Mouse (Mus musculus): ENCODE measurements at regions not wholly inside any gene's neighbourhood (a gene's known extent, or its start where the extent isn't known, plus 50 kb on each side); places are given as distances from the start of the nearest gene placed in this dataset.

DNA sequence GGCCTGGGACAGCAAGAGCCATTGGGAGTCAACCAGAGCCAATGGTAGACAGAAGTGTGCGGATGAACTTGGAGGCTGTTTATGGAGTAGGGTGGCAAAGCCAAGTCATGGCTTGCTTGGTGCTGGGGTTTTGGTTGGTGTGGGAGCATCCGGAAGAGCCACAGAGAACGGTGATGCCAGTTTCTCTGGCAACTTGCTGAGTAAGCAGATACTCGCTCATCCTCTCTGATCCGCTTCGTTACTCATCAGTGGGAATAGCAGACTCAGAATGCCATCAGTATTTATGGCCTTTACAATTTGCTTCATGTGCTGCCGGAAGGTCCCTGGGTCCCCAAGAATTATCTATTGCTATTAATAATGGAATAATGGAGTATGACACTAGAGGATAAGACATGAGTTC is 1202.9 kb upstream of the A1bg start:
- no peak overlapping the region for H3K27ac ChIP-seq (ENCODE audit: low read length)
- no peak overlapping the region for H3K4me3 ChIP-seq (ENCODE audit: low read depth, low read length)
- WGBS, result 96% methylated on average over 7 of the region's 7 CpGs
- no peak overlapping the region for H3K9ac ChIP-seq (replicated peaks; ENCODE audit: low read depth, low read length)
- no peak for ATAC-seq (ENCODE audit: insufficient number of reproducible peaks, insufficient read depth, low FRiP score, low read depth)
- H3K27me3 ChIP-seq (ENCODE audit: control insufficient read depth, insufficient read depth, low read length), result no peaks in the 10 kb centered on the region
- no peaks in the 10 kb centered on the region for H3K36me3 ChIP-seq (ENCODE audit: control insufficient read depth, insufficient read depth, low read length)
- peaks cover 21% of the 10 kb centered on the region; the same call in 1 of the 2 replicates for H3K4me1 ChIP-seq (ENCODE audit: control insufficient read depth, insufficient read depth, low read length)
- H3K4me2 ChIP-seq (replicated peaks; ENCODE audit: low read depth, low read length), result no peak overlapping the region
- H3K9me3 ChIP-seq (ENCODE audit: control insufficient read depth, low read depth, low read length), result no peaks in the 10 kb centered on the region

DNA sequence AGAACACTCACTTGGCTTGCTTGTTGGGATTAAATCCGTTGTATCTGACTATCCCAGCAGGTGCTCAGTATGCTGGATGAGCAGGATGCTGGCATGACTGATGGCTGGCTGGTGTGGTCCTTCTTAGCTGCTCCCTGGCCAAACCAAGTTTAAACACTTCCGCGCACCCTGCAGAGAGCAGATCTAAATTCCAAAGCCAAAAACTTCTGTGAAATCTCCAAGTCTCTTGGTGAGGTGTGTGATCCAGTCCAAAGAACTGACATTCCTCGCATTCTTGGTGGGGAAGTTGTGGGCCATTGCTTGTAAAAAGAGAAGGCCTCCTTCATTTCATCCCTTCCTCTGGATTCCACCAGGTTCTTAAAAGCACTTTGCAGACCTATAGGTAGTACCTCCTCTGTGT is 1200.9 kb upstream of the A1bg start:
- no peaks in the 10 kb centered on the region for H3K36me3 ChIP-seq (ENCODE audit: control insufficient read depth, insufficient read depth, low read length)
- WGBS, result 65% methylated on average over 4 of the region's 4 CpGs
- no peak overlapping the region for H3K4me3 ChIP-seq (ENCODE audit: low read depth, low read length)
- no peaks in the 10 kb centered on the region for H3K9me3 ChIP-seq (ENCODE audit: control insufficient read depth, low read depth, low read length)
- H3K27ac ChIP-seq (ENCODE audit: low read length), result no peak overlapping the region
- H3K4me2 ChIP-seq (replicated peaks; ENCODE audit: low read depth, low read length), result no peak overlapping the region
- ATAC-seq (ENCODE audit: insufficient number of reproducible peaks, insufficient read depth, low FRiP score, low read depth), result no peak
- H3K4me1 ChIP-seq (ENCODE audit: control insufficient read depth, insufficient read depth, low read length), result peaks cover 12% of the 10 kb centered on the region; the same call in 1 of the 2 replicates
- H3K27me3 ChIP-seq (ENCODE audit: control insufficient read depth, insufficient read depth, low read length), result no peaks in the 10 kb centered on the region
- H3K9ac ChIP-seq (replicated peaks; ENCODE audit: low read depth, low read length), result no peak overlapping the region

DNA sequence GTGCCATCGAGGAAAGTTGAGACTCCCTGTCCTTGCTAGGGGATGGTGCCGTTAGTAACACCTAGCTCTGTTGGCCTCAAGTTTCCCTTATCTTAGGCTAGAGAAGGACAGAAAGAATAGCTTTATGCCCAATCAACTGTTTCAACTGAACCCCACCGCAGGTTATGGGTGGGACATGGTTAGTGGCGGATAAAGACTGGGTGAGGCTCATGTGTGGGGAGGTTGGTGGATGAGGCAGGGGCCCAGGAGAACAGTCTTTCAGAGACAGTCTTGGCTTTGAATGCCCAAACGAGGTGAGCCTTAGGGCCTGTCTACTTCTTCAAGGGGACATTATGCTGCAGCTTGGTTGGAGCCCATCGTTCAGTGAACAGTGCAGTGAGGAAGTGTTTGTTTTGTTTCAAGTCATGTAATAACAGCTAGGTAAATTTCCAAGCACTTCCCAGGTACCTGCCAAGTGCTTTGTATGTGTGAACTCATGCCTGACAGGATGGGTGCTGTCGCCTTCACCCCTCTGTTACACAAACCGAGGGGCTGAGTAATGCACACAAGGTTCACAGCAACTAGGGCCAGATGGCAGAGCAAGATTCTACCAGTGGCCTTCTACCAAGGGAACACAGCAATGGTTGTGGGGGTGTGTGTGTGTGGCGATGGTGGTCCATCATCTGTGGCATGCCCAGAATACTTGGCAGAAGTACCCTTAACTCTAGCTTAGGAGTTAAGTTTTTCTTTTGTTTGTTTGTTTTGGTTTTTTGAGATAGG is 1199.6 kb upstream of the A1bg start:
- WGBS, result 91% methylated on average over 9 of the region's 9 CpGs
- no peak overlapping the region for H3K9ac ChIP-seq (replicated peaks; ENCODE audit: low read depth, low read length)
- H3K36me3 ChIP-seq (ENCODE audit: control insufficient read depth, insufficient read depth, low read length), result no peaks in the 10 kb centered on the region
- no peaks in the 10 kb centered on the region for H3K9me3 ChIP-seq (ENCODE audit: control insufficient read depth, low read depth, low read length)
- no peak overlapping the region for H3K4me2 ChIP-seq (replicated peaks; ENCODE audit: low read depth, low read length)
- no peaks in the 10 kb centered on the region for H3K27me3 ChIP-seq (ENCODE audit: control insufficient read depth, insufficient read depth, low read length)
- no peak for ATAC-seq (ENCODE audit: insufficient number of reproducible peaks, insufficient read depth, low FRiP score, low read depth)
- H3K27ac ChIP-seq (ENCODE audit: low read length), result no peak overlapping the region
- no peak overlapping the region for H3K4me3 ChIP-seq (ENCODE audit: low read depth, low read length)
- 0 out of 2 replicates have a peak, but pooled peaks cover 3% of the 10 kb centered on the region for H3K4me1 ChIP-seq (ENCODE audit: control insufficient read depth, insufficient read depth, low read length)

DNA sequence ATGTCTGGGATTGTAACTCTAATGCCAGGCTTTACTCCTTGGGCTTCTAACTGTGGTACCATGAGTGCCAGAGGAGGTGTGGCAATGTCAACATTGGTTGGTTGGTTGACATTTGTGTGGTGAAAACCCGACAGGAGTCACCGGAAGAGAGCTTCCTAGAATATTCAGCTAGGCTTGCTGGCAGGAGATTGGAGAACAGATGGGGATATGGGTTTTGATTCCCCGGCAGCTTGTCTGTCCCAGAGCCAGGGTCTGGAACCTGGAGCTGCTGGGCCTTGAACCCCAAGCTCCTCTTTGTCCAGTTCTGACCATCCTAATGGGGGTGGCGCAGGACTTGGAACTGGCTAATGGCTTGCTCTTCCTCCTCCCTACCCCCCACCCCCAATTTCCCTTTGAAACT is 1198.9 kb upstream of the A1bg start:
- Histone ChIP-seq H3K27ac (ENCODE audit: low read length) (no peak overlapping the region), H3K36me3 (ENCODE audit: control insufficient read depth, insufficient read depth, low read length) (no peaks in the 10 kb centered on the region), H3K4me1 (ENCODE audit: control insufficient read depth, insufficient read depth, low read length) (0 out of 2 replicates have a peak, but pooled peaks cover 3% of the 10 kb centered on the region), H3K4me2 (replicated peaks; ENCODE audit: low read depth, low read length) (no peak overlapping the region), H3K9ac (replicated peaks; ENCODE audit: low read depth, low read length) (no peak overlapping the region), H3K4me3 (ENCODE audit: low read depth, low read length) (no peak overlapping the region), H3K27me3 (ENCODE audit: control insufficient read depth, insufficient read depth, low read length) (no peaks in the 10 kb centered on the region), H3K9me3 (ENCODE audit: control insufficient read depth, low read depth, low read length) (no peaks in the 10 kb centered on the region)
- WGBS, result 87% methylated on average over 4 of the region's 4 CpGs
- ATAC-seq (ENCODE audit: insufficient number of reproducible peaks, insufficient read depth, low FRiP score, low read depth), result no peak

DNA sequence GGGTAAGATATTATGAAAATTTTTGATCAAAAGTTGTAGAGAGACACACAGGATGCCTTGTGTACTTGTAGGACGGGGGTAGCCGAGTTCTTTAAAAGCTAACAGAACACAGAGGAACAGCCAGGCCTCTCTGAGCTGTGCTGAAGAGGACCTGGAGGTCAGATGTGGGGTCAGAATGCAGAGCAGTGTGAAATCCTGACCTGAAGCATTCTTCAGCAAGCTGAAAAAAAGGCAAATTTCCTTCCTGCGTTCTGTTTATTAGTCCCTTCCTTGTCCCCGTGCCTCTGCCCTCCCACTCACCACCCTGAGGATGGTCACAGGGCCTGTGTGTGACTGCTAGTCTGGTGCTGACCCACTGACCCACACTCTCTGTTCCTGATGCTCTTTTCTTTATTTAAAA is 1197.9 kb upstream of the A1bg start:
- no peaks in the 10 kb centered on the region for H3K9me3 ChIP-seq (ENCODE audit: control insufficient read depth, low read depth, low read length)
- H3K4me1 ChIP-seq (ENCODE audit: control insufficient read depth, insufficient read depth, low read length), result 0 out of 2 replicates have a peak, but pooled peaks cover 3% of the 10 kb centered on the region
- H3K27me3 ChIP-seq (ENCODE audit: control insufficient read depth, insufficient read depth, low read length), result no peaks in the 10 kb centered on the region
- H3K4me2 ChIP-seq (replicated peaks; ENCODE audit: low read depth, low read length), result no peak overlapping the region
- H3K36me3 ChIP-seq (ENCODE audit: control insufficient read depth, insufficient read depth, low read length), result no peaks in the 10 kb centered on the region
- no peak for ATAC-seq (ENCODE audit: insufficient number of reproducible peaks, insufficient read depth, low FRiP score, low read depth)
- H3K4me3 ChIP-seq (ENCODE audit: low read depth, low read length), result no peak overlapping the region
- no peak overlapping the region for H3K27ac ChIP-seq (ENCODE audit: low read length)
- 39% methylated on average over 4 of the region's 4 CpGs for WGBS
- no peak overlapping the region for H3K9ac ChIP-seq (replicated peaks; ENCODE audit: low read depth, low read length)

DNA sequence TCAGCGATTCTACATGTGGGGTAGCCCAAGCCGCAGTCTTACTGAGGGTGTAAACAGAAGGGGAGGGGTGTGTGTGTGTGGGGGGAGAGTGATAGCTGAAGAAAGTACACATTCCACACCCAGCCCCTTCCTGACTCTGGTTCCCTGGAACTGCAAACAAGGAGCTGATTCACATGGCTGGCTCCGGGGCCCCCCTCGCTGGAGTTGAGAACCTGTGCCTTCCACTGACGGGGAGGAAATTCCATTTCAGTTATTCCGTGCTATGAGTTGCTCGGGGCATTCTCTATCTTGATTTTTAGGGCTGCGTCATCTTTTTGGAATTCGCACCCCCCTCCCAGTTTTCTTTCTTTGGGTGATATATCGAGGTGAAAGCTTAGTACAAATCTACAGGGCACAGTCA is 1196.2 kb upstream of the A1bg start:
- H3K27ac ChIP-seq (ENCODE audit: low read length), result no peak overlapping the region
- 49% methylated on average over 10 of the region's 10 CpGs for WGBS
- no peaks in the 10 kb centered on the region for H3K9me3 ChIP-seq (ENCODE audit: control insufficient read depth, low read depth, low read length)
- H3K4me3 ChIP-seq (ENCODE audit: low read depth, low read length), result no peak overlapping the region
- 0 out of 2 replicates have a peak, but pooled peaks cover 3% of the 10 kb centered on the region for H3K4me1 ChIP-seq (ENCODE audit: control insufficient read depth, insufficient read depth, low read length)
- H3K4me2 ChIP-seq (replicated peaks; ENCODE audit: low read depth, low read length), result no peak overlapping the region
- H3K36me3 ChIP-seq (ENCODE audit: control insufficient read depth, insufficient read depth, low read length), result no peaks in the 10 kb centered on the region
- no peak overlapping the region for H3K9ac ChIP-seq (replicated peaks; ENCODE audit: low read depth, low read length)
- H3K27me3 ChIP-seq (ENCODE audit: control insufficient read depth, insufficient read depth, low read length), result no peaks in the 10 kb centered on the region
- peak; percentile 74 for ATAC-seq (ENCODE audit: insufficient number of reproducible peaks, insufficient read depth, low FRiP score, low read depth)

DNA sequence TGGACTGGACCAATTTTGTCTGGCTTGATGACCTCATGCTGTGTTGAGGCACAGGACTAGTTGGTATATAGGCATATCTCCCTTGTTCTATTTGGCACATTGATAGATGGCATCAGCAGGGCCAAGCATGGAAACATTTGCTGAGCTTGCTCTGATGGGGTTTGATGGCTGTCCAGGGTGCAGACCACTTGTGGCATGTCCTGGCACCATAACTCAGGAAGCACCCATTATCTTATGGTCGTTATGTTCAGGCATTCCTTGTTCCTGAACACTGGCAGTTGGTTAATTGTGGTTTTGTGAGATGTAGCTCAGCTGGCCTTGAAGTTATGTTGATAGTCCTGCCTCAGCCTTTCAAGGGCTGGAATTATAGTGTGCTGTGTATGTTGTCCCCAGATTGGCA is 1193.4 kb upstream of the A1bg start:
- no peak for ATAC-seq (ENCODE audit: insufficient number of reproducible peaks, insufficient read depth, low FRiP score, low read depth)
- Histone ChIP-seq H3K4me1 (ENCODE audit: control insufficient read depth, insufficient read depth, low read length) (0 out of 2 replicates have a peak, but pooled peaks cover 3% of the 10 kb centered on the region), H3K36me3 (ENCODE audit: control insufficient read depth, insufficient read depth, low read length) (no peaks in the 10 kb centered on the region), H3K9ac (replicated peaks; ENCODE audit: low read depth, low read length) (no peak overlapping the region), H3K4me2 (replicated peaks; ENCODE audit: low read depth, low read length) (no peak overlapping the region), H3K27ac (ENCODE audit: low read length) (no peak overlapping the region), H3K27me3 (ENCODE audit: control insufficient read depth, insufficient read depth, low read length) (no peaks in the 10 kb centered on the region), H3K4me3 (ENCODE audit: low read depth, low read length) (no peak overlapping the region), H3K9me3 (ENCODE audit: control insufficient read depth, low read depth, low read length) (no peaks in the 10 kb centered on the region)
- 62% methylated on average over 1 of the region's 1 CpGs for WGBS

DNA sequence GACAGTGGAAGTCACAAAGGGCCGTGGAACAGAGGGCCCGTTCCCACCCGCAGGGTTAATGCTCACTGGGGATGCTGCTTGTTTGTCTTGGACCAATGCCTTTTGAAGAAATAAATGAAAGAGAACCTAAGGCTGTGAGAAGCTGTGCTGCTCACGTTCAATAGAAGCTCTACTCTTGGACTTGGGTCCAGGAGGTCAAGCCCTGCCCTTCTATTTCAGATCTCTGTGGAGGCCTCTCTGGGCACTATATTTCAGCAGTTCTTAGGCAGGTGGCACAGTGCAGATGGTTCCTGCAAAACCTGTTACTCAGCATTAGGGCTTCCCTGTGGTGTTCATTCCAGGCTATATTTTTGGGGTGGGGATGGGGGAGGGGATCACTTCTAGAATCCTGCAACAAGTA is 1192.0 kb upstream of the A1bg start:
- H3K9ac ChIP-seq (replicated peaks; ENCODE audit: low read depth, low read length), result no peak overlapping the region
- no peak for ATAC-seq (ENCODE audit: insufficient number of reproducible peaks, insufficient read depth, low FRiP score, low read depth)
- no peaks in the 10 kb centered on the region for H3K9me3 ChIP-seq (ENCODE audit: control insufficient read depth, low read depth, low read length)
- no peak overlapping the region for H3K27ac ChIP-seq (ENCODE audit: low read length)
- no peaks in the 10 kb centered on the region for H3K27me3 ChIP-seq (ENCODE audit: control insufficient read depth, insufficient read depth, low read length)
- WGBS, result 50% methylated on average over 4 of the region's 4 CpGs
- no peak overlapping the region for H3K4me2 ChIP-seq (replicated peaks; ENCODE audit: low read depth, low read length)
- H3K36me3 ChIP-seq (ENCODE audit: control insufficient read depth, insufficient read depth, low read length), result no peaks in the 10 kb centered on the region
- 0 out of 2 replicates have a peak, but pooled peaks cover 3% of the 10 kb centered on the region for H3K4me1 ChIP-seq (ENCODE audit: control insufficient read depth, insufficient read depth, low read length)
- H3K4me3 ChIP-seq (ENCODE audit: low read depth, low read length), result no peak overlapping the region

DNA sequence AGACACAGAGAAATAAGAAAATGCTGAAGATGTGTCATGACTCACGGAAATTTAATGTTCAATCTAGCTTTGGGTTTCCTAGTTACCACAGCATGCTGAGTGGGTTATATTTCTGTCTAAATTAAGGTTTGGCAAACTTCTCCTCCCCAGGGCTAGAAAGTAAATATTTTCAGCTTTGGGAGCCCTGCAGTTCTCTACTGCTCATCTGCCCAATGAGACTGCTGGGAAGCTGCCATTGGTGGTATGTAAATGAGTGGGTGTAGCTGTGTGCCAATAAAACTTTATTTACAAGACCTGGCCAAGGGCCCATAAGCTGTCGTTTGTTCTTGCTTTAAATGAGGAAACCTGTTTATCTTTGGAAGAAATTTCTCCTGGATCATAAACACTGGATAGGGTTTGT is 1189.3 kb upstream of the A1bg start:
- no peak overlapping the region for H3K4me3 ChIP-seq (ENCODE audit: low read depth, low read length)
- H3K4me2 ChIP-seq (replicated peaks; ENCODE audit: low read depth, low read length), result no peak overlapping the region
- WGBS, result 55% methylated on average over 2 of the region's 2 CpGs
- no peaks in the 10 kb centered on the region for H3K27me3 ChIP-seq (ENCODE audit: control insufficient read depth, insufficient read depth, low read length)
- no peak overlapping the region for H3K27ac ChIP-seq (ENCODE audit: low read length)
- H3K36me3 ChIP-seq (ENCODE audit: control insufficient read depth, insufficient read depth, low read length), result no peaks in the 10 kb centered on the region
- 0 out of 2 replicates have a peak, but pooled peaks cover 2% of the 10 kb centered on the region for H3K4me1 ChIP-seq (ENCODE audit: control insufficient read depth, insufficient read depth, low read length)
- no peak for ATAC-seq (ENCODE audit: insufficient number of reproducible peaks, insufficient read depth, low FRiP score, low read depth)
- no peaks in the 10 kb centered on the region for H3K9me3 ChIP-seq (ENCODE audit: control insufficient read depth, low read depth, low read length)
- H3K9ac ChIP-seq (replicated peaks; ENCODE audit: low read depth, low read length), result no peak overlapping the region
